Mouse (Mus musculus) kidney, embryonic 16.5 days (tissue): ENCODE measurements around the gene Dennd4c. TPM values are rescaled to one million over a fixed set of nuclear protein-coding genes. Genes with fewer than 3 reads are reported as not detected.
A peak's percentile ranks its signal among the peaks of the same experiment; 100 is the strongest.

Experiments used
- ATAC-seq: fragments of 200-750 bp; cut with Nextera tagmentation; 2 replicates; pipeline ENCODE4 v1.8.0; 2017; ENCODE audit warnings: moderate TSS enrichment; ENCODE audit not compliant: low FRiP score, low TSS enrichment
- H3K27ac ChIP-seq: fragments of 300-500 bp; sonication (generic); 2 replicates; pipeline ENCODE4 v1.5.1; 2014; ENCODE audit warnings: low read length
- H3K27me3 ChIP-seq: fragments of 300-500 bp; sonication (generic); 2 replicates; pipeline ENCODE4 v1.6.1; 2014; ENCODE audit warnings: low read length, control low read depth, mixed read lengths; ENCODE audit not compliant: insufficient read depth
- H3K36me3 ChIP-seq: fragments of 300-500 bp; sonication (generic); 2 replicates; pipeline ENCODE4 v1.6.1; 2014; ENCODE audit warnings: low read length, control low read depth, mixed read lengths; ENCODE audit not compliant: insufficient read depth
- H3K4me1 ChIP-seq: fragments of 300-500 bp; sonication (generic); 2 replicates; pipeline ENCODE4 v1.6.1; 2014; ENCODE audit warnings: low read length, control low read depth, mixed read lengths; ENCODE audit not compliant: insufficient read depth
- H3K4me2 ChIP-seq: fragments of 300-500 bp; sonication (generic); replicated peaks from 2 replicates; pipeline ENCODE4 v1.6.1; 2014; ENCODE audit warnings: low read depth, low read length
- H3K4me3 ChIP-seq: fragments of 300-500 bp; sonication (generic); 2 replicates; pipeline ENCODE4 v1.5.1; 2014; ENCODE audit warnings: mild to moderate bottlenecking, low read length
- H3K9ac ChIP-seq: fragments of 300-500 bp; sonication (generic); replicated peaks from 2 replicates; pipeline ENCODE4 v1.6.1; 2014; ENCODE audit warnings: low read length
- H3K9me3 ChIP-seq: fragments of 300-500 bp; sonication (generic); 2 replicates; pipeline ENCODE4 v1.6.1; 2016; ENCODE audit warnings: low read length, control low read depth
- WGBS: fragments of 180-500 bp; shearing (Covaris S2); extraction: QIAGEN DNeasy Blood & Tissue Kit; methylation state at CpG from one replicate; pipeline ENCODE4 v1.1.7; 2014; 5-methylcytosine and 5-hydroxymethylcytosine counted together
- polyA plus RNA-seq: library from polyadenylated mRNA; unstranded; fragments of >200 nt; fragmentation: Nextera tagmentation; extraction: Ambion mirVana; gene quantifications from 2 replicates; pipeline ENCODE4 v1.2.1, GENCODE M21; 2015

The Dennd4c gene
- polyA plus RNA-seq, 1 experiment from 2014 or later = 6.5 TPM

GRCm38 (mm10) chr4:86874146-86874847 is 125.9 kb downstream of the Dennd4c start, which contains the start of gene Acer2:
Gene Acer2 (plus strand): TSS chr4:86874396.
- H3K4me2 ChIP-seq = peak within 1 kb of the TSS; percentile 63
- no peaks in the 10 kb centered on the region for H3K36me3 ChIP-seq
- no peaks in the 10 kb centered on the region for H3K27me3 ChIP-seq
- peak; percentile 97 for ATAC-seq
- H3K4me3 ChIP-seq = peak within 1 kb of the TSS; percentile 82
- H3K4me1 ChIP-seq = peaks cover 9% of the 10 kb centered on the region; the same call in 1 of the 2 replicates
- no peaks in the 10 kb centered on the region for H3K9me3 ChIP-seq
- H3K27ac ChIP-seq = 0 out of 2 replicates have a peak within 1 kb of the TSS, but pooled peaks have one; percentile 33
- H3K9ac ChIP-seq = peak within 1 kb of the TSS; percentile 78
- under 1% methylated on average over 54 of the region's 60 CpGs for WGBS

GRCm38 (mm10) chr4:86879477-86879876 is 131.1 kb downstream of the Dennd4c start:
- WGBS = 88% methylated on average over 2 of the region's 2 CpGs
- Histone ChIP-seq H3K9ac (no peak overlapping the region), H3K36me3 (no peaks in the 10 kb centered on the region), H3K4me3 (no peak overlapping the region), H3K9me3 (0 out of 2 replicates have a peak, but pooled peaks cover 3% of the 10 kb centered on the region), H3K27ac (no peak overlapping the region), H3K27me3 (no peaks in the 10 kb centered on the region), H3K4me2 (no peak overlapping the region), H3K4me1 (peaks cover 9% of the 10 kb centered on the region; the same call in 1 of the 2 replicates)
- no peak for ATAC-seq

GRCm38 (mm10) chr4:86881178-86881577 is 132.8 kb downstream of the Dennd4c start:
- Histone ChIP-seq H3K9me3 (0 out of 2 replicates have a peak, but pooled peaks cover 3% of the 10 kb centered on the region), H3K36me3 (no peaks in the 10 kb centered on the region), H3K27me3 (no peaks in the 10 kb centered on the region), H3K27ac (no peak overlapping the region), H3K4me1 (peaks cover 3% of the 10 kb centered on the region; the same call in 1 of the 2 replicates), H3K9ac (no peak overlapping the region), H3K4me3 (no peak overlapping the region), H3K4me2 (no peak overlapping the region)
- ATAC-seq = no peak
- 86% methylated on average over 4 of the region's 4 CpGs for WGBS

GRCm38 (mm10) chr4:86882413-86882812 is 134.1 kb downstream of the Dennd4c start:
- Histone ChIP-seq H3K36me3 (no peaks in the 10 kb centered on the region), H3K4me2 (no peak overlapping the region), H3K4me3 (no peak overlapping the region), H3K27me3 (no peaks in the 10 kb centered on the region), H3K9ac (no peak overlapping the region), H3K9me3 (0 out of 2 replicates have a peak, but pooled peaks cover 3% of the 10 kb centered on the region), H3K4me1 (peaks cover 10% of the 10 kb centered on the region; the same call in 1 of the 2 replicates), H3K27ac (no peak overlapping the region)
- 57% methylated on average over 2 of the region's 2 CpGs for WGBS
- no peak for ATAC-seq

- peaks cover 10% of the 10 kb centered on the region; the same call in 1 of the 2 replicates for H3K4me1 ChIP-seq
- no peak overlapping the region for H3K4me2 ChIP-seq
- ATAC-seq = no peak; the same call in 1 of the 2 replicates
- no peak overlapping the region for H3K9ac ChIP-seq
- 65% methylated on average over 4 of the region's 4 CpGs for WGBS
- 0 out of 2 replicates have a peak, but pooled peaks cover 2% of the 10 kb centered on the region for H3K9me3 ChIP-seq
- H3K27ac ChIP-seq = no peak overlapping the region
- 0 out of 2 replicates have a peak, but pooled peaks cover 6% of the 10 kb centered on the region for H3K36me3 ChIP-seq
- H3K27me3 ChIP-seq = no peaks in the 10 kb centered on the region
- H3K4me3 ChIP-seq = no peak overlapping the region
These were observed 136.6 kb downstream of the Dennd4c start for GRCm38 (mm10) chr4:86884945-86885344.

GRCm38 (mm10) chr4:86885790-86886159 is 137.4 kb downstream of the Dennd4c start:
- Histone ChIP-seq H3K36me3 (0 out of 2 replicates have a peak, but pooled peaks cover 6% of the 10 kb centered on the region), H3K9me3 (no peaks in the 10 kb centered on the region), H3K4me2 (peak overlapping the region; percentile 49), H3K27me3 (no peaks in the 10 kb centered on the region), H3K4me3 (peak overlapping the region; percentile 35), H3K27ac (peak overlapping the region; percentile 63), H3K4me1 (peaks cover 10% of the 10 kb centered on the region; the same call in 1 of the 2 replicates), H3K9ac (peak overlapping the region; percentile 43)
- ATAC-seq = peak; percentile 77; the same call in 1 of the 2 replicates
- whole genome bisulfite sequencing = 43% methylated on average over 12 of the region's 12 CpGs

GRCm38 (mm10) chr4:86886160-86886878 is 138.0 kb downstream of the Dennd4c start:
- Histone ChIP-seq H3K4me2 (peak overlapping the region; percentile 49), H3K27ac (peak overlapping the region; percentile 63), H3K9me3 (no peaks in the 10 kb centered on the region), H3K4me1 (peaks cover 10% of the 10 kb centered on the region; the same call in 1 of the 2 replicates), H3K27me3 (no peaks in the 10 kb centered on the region), H3K4me3 (peak overlapping the region; percentile 35), H3K36me3 (0 out of 2 replicates have a peak, but pooled peaks cover 6% of the 10 kb centered on the region), H3K9ac (peak overlapping the region; percentile 43)
- 24% methylated on average over 18 of the region's 18 CpGs for WGBS
- peak; percentile 54; the same call in 1 of the 2 replicates for ATAC-seq

- H3K9me3 ChIP-seq = no peaks in the 10 kb centered on the region
- no peak overlapping the region for H3K4me2 ChIP-seq
- WGBS = 79% methylated on average over 5 of the region's 5 CpGs
- no peak for ATAC-seq
- H3K4me3 ChIP-seq = no peak overlapping the region
- H3K27me3 ChIP-seq = no peaks in the 10 kb centered on the region
- 0 out of 2 replicates have a peak, but pooled peaks cover 6% of the 10 kb centered on the region for H3K36me3 ChIP-seq
- H3K27ac ChIP-seq = no peak overlapping the region
- no peak overlapping the region for H3K9ac ChIP-seq
- H3K4me1 ChIP-seq = peaks cover 10% of the 10 kb centered on the region; the same call in 1 of the 2 replicates
These were observed 139.5 kb downstream of the Dennd4c start for GRCm38 (mm10) chr4:86887879-86888278.

GRCm38 (mm10) chr4:86897411-86897810 is 149.1 kb downstream of the Dennd4c start:
- H3K9ac ChIP-seq = no peak overlapping the region
- H3K4me2 ChIP-seq = no peak overlapping the region
- no peak; the same call in 1 of the 2 replicates for ATAC-seq
- no peaks in the 10 kb centered on the region for H3K36me3 ChIP-seq
- no peaks in the 10 kb centered on the region for H3K27me3 ChIP-seq
- peaks cover 8% of the 10 kb centered on the region for H3K4me1 ChIP-seq
- H3K27ac ChIP-seq = peak overlapping the region; percentile 37; the same call in 1 of the 2 replicates
- no peak overlapping the region for H3K4me3 ChIP-seq
- 68% methylated on average over 7 of the region's 7 CpGs for WGBS
- no peaks in the 10 kb centered on the region for H3K9me3 ChIP-seq
